Mouse (Mus musculus): ENCODE results near the gene 2210408I21Rik. TPM values are rescaled to one million over a fixed set of nuclear protein-coding genes. Genes with fewer than 3 reads are reported as not detected.

The 2210408I21Rik gene
- total and polyA plus RNA-seq, 3 experiments: 1.6 to 4.0 TPM; not detected in 1

DNA sequence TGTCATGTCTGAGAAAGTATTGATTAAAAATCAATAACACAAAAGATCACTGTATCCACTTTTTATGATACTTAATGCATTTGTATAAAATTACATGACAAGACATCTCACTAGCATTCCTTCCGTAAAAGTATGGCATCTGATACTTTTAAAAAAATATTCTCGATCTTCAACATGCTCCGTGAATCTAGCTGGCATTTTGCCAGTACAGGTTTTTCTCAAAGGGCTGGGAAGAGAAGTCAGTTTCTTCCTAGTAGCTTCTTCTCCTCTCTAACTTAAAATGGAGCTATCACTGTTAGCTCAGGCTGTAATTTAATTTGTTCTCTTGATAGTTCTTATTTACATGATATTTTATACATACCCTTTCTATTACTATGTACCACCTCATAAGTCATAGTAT, 263.1 kb downstream of the 2210408I21Rik start:
- no peak overlapping the region for H3K27ac ChIP-seq (ENCODE audit: control insufficient read depth, low read depth, low read length)
- TF ChIP-seq MYB (IDR thresholded peaks at IDR 0.05; ENCODE audit: low read depth, low read length): no peak
- TF ChIP-seq ELF1 (IDR thresholded peaks at IDR 0.05; ENCODE audit: low read depth, low read length): no peak
- TF ChIP-seq RAD21 (IDR thresholded peaks at IDR 0.05; ENCODE audit: low read depth, low read length): no peak
- no peaks in the 10 kb centered on the region for H3K9me3 ChIP-seq (replicated peaks; ENCODE audit: insufficient read depth, low read length)
- H3K4me1 ChIP-seq (ENCODE audit: control insufficient read depth in 1 of 2, insufficient read depth in 2 of 2, low read length in 2 of 2): no peaks in the 10 kb centered on the region
- no peak overlapping the region for H3K9ac ChIP-seq (ENCODE audit: control insufficient read depth, low read depth, low read length, poor library complexity, severe bottlenecking)
- H3K27me3 ChIP-seq (ENCODE audit: control insufficient read depth in 1 of 2, insufficient read depth in 2 of 2, low read length in 2 of 2): no peaks in the 10 kb centered on the region
- no peak overlapping the region for H3K4me3 ChIP-seq (ENCODE audit: control insufficient read depth in 1 of 2, insufficient read depth in 1 of 2, low read depth in 2 of 2, low read length in 2 of 2)
- no peaks in the 10 kb centered on the region for H3K36me3 ChIP-seq (ENCODE audit: control insufficient read depth in 1 of 2, insufficient read depth in 2 of 2, low read length in 2 of 2)
- no peak for DNase-seq (ENCODE audit: low read depth, low spot score)
- no peaks in the 10 kb centered on the region for H3K79me2 ChIP-seq (ENCODE audit: control insufficient read depth, insufficient read depth, low read length, poor library complexity)

DNA sequence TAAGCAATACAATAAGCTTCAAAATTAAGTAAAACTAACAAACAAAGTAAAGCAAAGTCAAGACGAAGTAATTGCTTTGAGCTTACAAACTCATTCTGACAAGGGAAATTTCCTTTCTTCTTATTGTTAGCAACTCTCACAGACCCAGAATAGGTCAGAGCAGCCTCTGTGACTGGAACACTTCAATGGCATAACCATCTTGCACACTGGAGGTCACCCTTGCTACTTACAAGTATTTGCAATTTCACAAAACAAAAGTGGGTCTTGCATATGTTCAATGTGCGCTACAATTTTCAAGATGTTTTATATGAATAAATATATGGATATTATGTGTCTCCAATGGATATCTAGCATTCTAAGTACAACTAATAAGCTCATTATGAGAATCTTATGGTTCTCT, 265.4 kb downstream of the 2210408I21Rik start:
- Histone ChIP-seq H3K27ac (ENCODE audit: control insufficient read depth, low read depth, low read length) (no peak overlapping the region), H3K27me3 (ENCODE audit: control insufficient read depth in 1 of 2, insufficient read depth in 2 of 2, low read length in 2 of 2) (no peaks in the 10 kb centered on the region), H3K9ac (ENCODE audit: control insufficient read depth, low read depth, low read length, poor library complexity, severe bottlenecking) (no peak overlapping the region), H3K79me2 (ENCODE audit: control insufficient read depth, insufficient read depth, low read length, poor library complexity) (no peaks in the 10 kb centered on the region), H3K4me1 (ENCODE audit: control insufficient read depth in 1 of 2, insufficient read depth in 2 of 2, low read length in 2 of 2) (no peaks in the 10 kb centered on the region), H3K36me3 (ENCODE audit: control insufficient read depth in 1 of 2, insufficient read depth in 2 of 2, low read length in 2 of 2) (no peaks in the 10 kb centered on the region), H3K9me3 (replicated peaks; ENCODE audit: insufficient read depth, low read length) (no peaks in the 10 kb centered on the region), H3K4me3 (ENCODE audit: control insufficient read depth in 1 of 2, insufficient read depth in 1 of 2, low read depth in 2 of 2, low read length in 2 of 2) (no peak overlapping the region)
- no peak for DNase-seq (ENCODE audit: low read depth, low spot score)
- TF ChIP-seq SIN3A (IDR thresholded peaks at IDR 0.05; ENCODE audit: low read length) (no peak), MAZ (IDR thresholded peaks at IDR 0.05; ENCODE audit: low read depth, low read length) (no peak), RCOR1 (IDR thresholded peaks at IDR 0.05; ENCODE audit: low read depth, low read length) (no peak), RAD21 (IDR thresholded peaks at IDR 0.05; ENCODE audit: low read depth, low read length) (peak; percentile 2), USF2 (IDR thresholded peaks at IDR 0.05; ENCODE audit: borderline replicate concordance in 1 of 2, insufficient read depth in 1 of 2, low read depth in 1 of 2, low read length in 2 of 2) (no peak)

GRCm38 (mm10) chr13:77408530-77408929, 273.2 kb downstream of the 2210408I21Rik start:
- no peaks in the 10 kb centered on the region for H3K79me2 ChIP-seq (ENCODE audit: control insufficient read depth, insufficient read depth, low read length, poor library complexity)
- H3K4me1 ChIP-seq (ENCODE audit: control insufficient read depth in 1 of 2, insufficient read depth in 2 of 2, low read length in 2 of 2): no peaks in the 10 kb centered on the region
- H3K9me3 ChIP-seq (replicated peaks; ENCODE audit: insufficient read depth, low read length): no peaks in the 10 kb centered on the region
- H3K4me3 ChIP-seq (ENCODE audit: control insufficient read depth in 1 of 2, insufficient read depth in 1 of 2, low read depth in 2 of 2, low read length in 2 of 2): no peak overlapping the region
- TF ChIP-seq POLR2AphosphoS2 (IDR thresholded peaks at IDR 0.05; ENCODE audit: low read length): no peak
- no peak for TF ChIP-seq E2F4 (IDR thresholded peaks at IDR 0.05; ENCODE audit: borderline replicate concordance, low read depth, low read length)
- no peak for TF ChIP-seq NRF1 (IDR thresholded peaks at IDR 0.05; ENCODE audit: insufficient read depth, low read depth, low read length, poor library complexity, severe bottlenecking)
- no peak for TF ChIP-seq TBP (IDR thresholded peaks at IDR 0.05; ENCODE audit: low read depth, low read length)
- TF ChIP-seq MXI1 (IDR thresholded peaks at IDR 0.05; ENCODE audit: low read depth, low read length): no peak
- TF ChIP-seq NELFE (IDR thresholded peaks at IDR 0.05; ENCODE audit: low read depth, low read length): no peak
- peak; percentile 29 for TF ChIP-seq RAD21 (IDR thresholded peaks at IDR 0.05; ENCODE audit: low read depth, low read length)
- TF ChIP-seq MEF2A (IDR thresholded peaks at IDR 0.05; ENCODE audit: extremely low read depth, insufficient replicate concordance, low read depth, low read length, poor library complexity, severe bottlenecking): no peak
- TF ChIP-seq ELF1 (IDR thresholded peaks at IDR 0.05; ENCODE audit: low read depth, low read length): no peak
- TF ChIP-seq ZC3H11A (IDR thresholded peaks at IDR 0.05; ENCODE audit: low read depth, low read length): no peak
- TF ChIP-seq GATA1 (IDR thresholded peaks at IDR 0.05; ENCODE audit: low read depth, low read length): no peak
- TF ChIP-seq BHLHE40 (IDR thresholded peaks at IDR 0.05; ENCODE audit: borderline replicate concordance, low read depth, low read length): no peak
- no peak for TF ChIP-seq MYC (IDR thresholded peaks at IDR 0.05; ENCODE audit: low read depth, low read length)
- TF ChIP-seq CTCF (IDR thresholded peaks at IDR 0.05 in 2 of 3, conservative IDR thresholded peaks at IDR 0.05 in 1 of 3; ENCODE audit: control insufficient read depth in 1 of 3, insufficient read depth in 1 of 3, low read depth in 2 of 3, low read length in 3 of 3, poor library complexity in 1 of 3, severe bottlenecking in 1 of 3): peak in 2 of 3 experiments; percentile 35 to 45; a peak in 4 of 6 replicates
- TF ChIP-seq USF2 (IDR thresholded peaks at IDR 0.05; ENCODE audit: borderline replicate concordance in 1 of 2, insufficient read depth in 1 of 2, low read depth in 1 of 2, low read length in 2 of 2): no peak
- TF ChIP-seq MAZ (IDR thresholded peaks at IDR 0.05; ENCODE audit: low read depth, low read length): no peak
- peak; percentile 65 for TF ChIP-seq SMC3 (IDR thresholded peaks at IDR 0.05; ENCODE audit: low read depth, low read length)
- no peak overlapping the region for H3K27ac ChIP-seq (ENCODE audit: control insufficient read depth, low read depth, low read length)
- H3K36me3 ChIP-seq (ENCODE audit: control insufficient read depth in 1 of 2, insufficient read depth in 2 of 2, low read length in 2 of 2): no peaks in the 10 kb centered on the region
- peak; percentile 25 for DNase-seq (ENCODE audit: low read depth, low spot score)
- no peak overlapping the region for H3K9ac ChIP-seq (ENCODE audit: control insufficient read depth, low read depth, low read length, poor library complexity, severe bottlenecking)
- no peaks in the 10 kb centered on the region for H3K27me3 ChIP-seq (ENCODE audit: control insufficient read depth in 1 of 2, insufficient read depth in 2 of 2, low read length in 2 of 2)

Data from MEL (cell line).